Mouse (Mus musculus): ENCODE results near the gene Ophn1. TPM values are rescaled to one million over a fixed set of nuclear protein-coding genes. Genes with fewer than 3 reads are reported as not detected.

The Ophn1 gene
- polyA plus RNA-seq, 1 experiment: 4.4 TPM

DNA sequence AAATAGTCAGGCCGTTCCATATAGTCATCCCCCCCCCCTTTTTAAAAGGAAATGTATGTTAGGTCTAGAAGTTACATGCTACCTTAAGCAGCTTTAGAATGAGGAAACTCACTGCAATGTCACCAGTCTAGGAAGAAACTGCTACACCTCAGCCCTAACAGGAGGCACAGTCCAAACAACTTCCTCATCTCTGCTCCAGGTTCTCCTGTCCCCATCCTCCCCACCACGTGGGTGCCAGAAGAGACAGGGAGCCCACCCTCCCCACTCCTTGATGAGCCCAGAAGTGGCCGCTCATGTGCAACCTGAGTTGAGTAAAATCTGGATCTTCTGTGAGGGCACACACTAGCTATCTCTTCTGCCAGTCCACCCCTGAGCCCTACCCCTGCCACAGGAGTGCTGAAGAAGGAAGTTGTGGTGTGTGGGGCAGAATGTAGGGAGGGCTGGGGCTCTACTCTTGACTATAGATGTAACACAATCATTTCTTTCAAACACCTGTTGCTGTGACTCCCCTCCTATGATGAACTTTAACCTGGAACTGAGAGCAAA, 376.4 kb downstream of the Ophn1 start:
- Histone ChIP-seq H3K36me3 (ENCODE audit: control insufficient read depth, insufficient read depth, low read length, poor library complexity, severe bottlenecking) (no peaks in the 10 kb centered on the region), H3K4me1 (ENCODE audit: control insufficient read depth, insufficient read depth, low read length) (no peaks in the 10 kb centered on the region), H3K9ac (ENCODE audit: low read depth, poor library complexity, severe bottlenecking) (no peak overlapping the region), H3K9me3 (replicated peaks; ENCODE audit: control insufficient read depth, insufficient read depth, low read length, poor library complexity, severe bottlenecking) (no peaks in the 10 kb centered on the region), H3K4me3 (ENCODE audit: low read depth, low read length) (no peak overlapping the region), H3K27me3 (ENCODE audit: control insufficient read depth, insufficient read depth, low read length, poor library complexity, severe bottlenecking) (no peaks in the 10 kb centered on the region), H3K27ac (ENCODE audit: insufficient read depth, low read length) (no peak overlapping the region)
- no peak for TF ChIP-seq EP300 (IDR thresholded peaks at IDR 0.05; ENCODE audit: insufficient read depth, low read depth, low read length)
- no peak for TF ChIP-seq POLR2A (IDR thresholded peaks at IDR 0.05; ENCODE audit: insufficient read depth, low read length)
- TF ChIP-seq CTCF (IDR thresholded peaks at IDR 0.05; ENCODE audit: low read depth, low read length): no peak

Other genes with a start within 250 kb of the Ophn1 start
- 21.8 and 24.8 TPM in 2 replicates for gene Yipf6, start 45.3 kb upstream of the Ophn1 start, polyA plus RNA-seq (2011; ENCODE audit: insufficient read depth, insufficient read length, low read depth, missing spikeins)
- gene Stard8, start 112.2 kb upstream of the Ophn1 start, polyA plus RNA-seq (2011; ENCODE audit: insufficient read depth, insufficient read length, low read depth, missing spikeins): 24.5 and 24.8 TPM in 2 replicates
- gene Efnb1, start 245.1 kb upstream of the Ophn1 start, polyA plus RNA-seq (2011; ENCODE audit: insufficient read depth, insufficient read length, low read depth, missing spikeins): 9.9 and 10.7 TPM in 2 replicates

Measured in ES-Bruce4 (cell line).